Mouse (Mus musculus) midbrain, embryonic 16.5 days (tissue): ENCODE results near the gene Slamf9. TPM values are rescaled to one million over a fixed set of nuclear protein-coding genes. Genes with fewer than 3 reads are reported as not detected.

Source experiments
- ATAC-seq: fragments of 200-750 bp; cut with Nextera tagmentation; 2 replicates; pipeline ENCODE4 v1.8.0; 2017; ENCODE audit warnings: moderate TSS enrichment
- H3K27ac ChIP-seq: fragments of 300-500 bp; sonication (generic); 2 replicates; pipeline ENCODE4 v1.5.1; 2014; ENCODE audit warnings: mild to moderate bottlenecking, low read length, mixed read lengths
- H3K27me3 ChIP-seq: fragments of 300-500 bp; sonication (generic); 2 replicates; pipeline ENCODE4 v1.6.1; 2014; ENCODE audit warnings: low read depth, low read length, mixed read lengths; ENCODE audit not compliant: control insufficient read depth, insufficient read depth
- H3K36me3 ChIP-seq: fragments of 300-500 bp; sonication (generic); 2 replicates; pipeline ENCODE4 v1.6.1; 2014; ENCODE audit warnings: mild to moderate bottlenecking, low read length, moderate library complexity, mixed read lengths; ENCODE audit not compliant: control insufficient read depth, insufficient read depth
- H3K4me1 ChIP-seq: fragments of 300-500 bp; sonication (generic); 2 replicates; pipeline ENCODE4 v1.6.1; 2014; ENCODE audit warnings: mild to moderate bottlenecking, low read length, mixed read lengths; ENCODE audit not compliant: control insufficient read depth, insufficient read depth
- H3K4me2 ChIP-seq: fragments of 300-500 bp; sonication (generic); 2 replicates; pipeline ENCODE4 v1.6.1; 2014; ENCODE audit warnings: mild to moderate bottlenecking, low read length, mixed read lengths
- H3K4me3 ChIP-seq: fragments of 300-500 bp; sonication (generic); 2 replicates; pipeline ENCODE4 v1.5.1; 2014; ENCODE audit warnings: low read depth, mild to moderate bottlenecking, low read length, moderate library complexity, mixed read lengths
- H3K9ac ChIP-seq: fragments of 300-500 bp; sonication (generic); 2 replicates; pipeline ENCODE4 v1.6.1; 2014; ENCODE audit warnings: low read depth, low read length, mixed read lengths
- H3K9me3 ChIP-seq: fragments of 300-500 bp; sonication (generic); replicated peaks from 2 replicates; pipeline ENCODE4 v1.6.1; 2014; ENCODE audit warnings: mild to moderate bottlenecking, low read length, mixed read lengths; ENCODE audit not compliant: control insufficient read depth, poor library complexity, severe bottlenecking
- WGBS: fragments of 180-500 bp; shearing (Covaris S2); extraction: QIAGEN DNeasy Blood & Tissue Kit; methylation state at CpG from one replicate; pipeline ENCODE4 v1.1.7; 2014; 5-methylcytosine and 5-hydroxymethylcytosine counted together
- polyA plus RNA-seq: library from polyadenylated mRNA; unstranded; fragments of >200 nt; fragmentation: Nextera tagmentation; extraction: Ambion mirVana; gene quantifications from 2 replicates; pipeline ENCODE4 v1.2.1, GENCODE M21; 2015

Slamf9 gene
- polyA plus RNA-seq, 1 experiment from 2014 or later: 0.23 TPM

- peaks cover 49% of the 10 kb centered on the region for H3K4me1 ChIP-seq
- no peaks in the 10 kb centered on the region for H3K27me3 ChIP-seq
- H3K9me3 ChIP-seq: no peaks in the 10 kb centered on the region
- H3K4me2 ChIP-seq: peak overlapping the region; percentile 80
- WGBS: 11% methylated on average over 4 of the region's 4 CpGs
- H3K4me3 ChIP-seq: peak overlapping the region; percentile 64
- ATAC-seq: peak; percentile 10; the same call in 1 of the 2 replicates
- H3K9ac ChIP-seq: peak overlapping the region; percentile 71
- no peaks in the 10 kb centered on the region for H3K36me3 ChIP-seq
- peak overlapping the region; percentile 74 for H3K27ac ChIP-seq
Measured at GRCm38 (mm10) chr1:172483361-172483660, 8.2 kb downstream of the Slamf9 start.

- H3K9ac ChIP-seq: peak overlapping the region; percentile 71
- no peaks in the 10 kb centered on the region for H3K27me3 ChIP-seq
- no peaks in the 10 kb centered on the region for H3K36me3 ChIP-seq
- peak overlapping the region; percentile 64 for H3K4me3 ChIP-seq
- ATAC-seq: no peak
- H3K9me3 ChIP-seq: no peaks in the 10 kb centered on the region
- H3K4me1 ChIP-seq: peaks cover 53% of the 10 kb centered on the region
- peak overlapping the region; percentile 80 for H3K4me2 ChIP-seq
- H3K27ac ChIP-seq: no peak overlapping the region
- WGBS: 23% methylated on average over 11 of the region's 11 CpGs
Measured at GRCm38 (mm10) chr1:172484236-172484635, 9.1 kb downstream of the Slamf9 start.

- Histone ChIP-seq H3K27ac (no peak overlapping the region), H3K9ac (peak overlapping the region; percentile 71), H3K36me3 (no peaks in the 10 kb centered on the region), H3K9me3 (no peaks in the 10 kb centered on the region), H3K4me1 (peaks cover 53% of the 10 kb centered on the region), H3K27me3 (no peaks in the 10 kb centered on the region), H3K4me3 (peak overlapping the region; percentile 64), H3K4me2 (peak overlapping the region; percentile 80)
- 42% methylated on average over 13 of the region's 13 CpGs for WGBS
- ATAC-seq: no peak
Measured at GRCm38 (mm10) chr1:172484671-172485070, 9.5 kb downstream of the Slamf9 start.

- no peak for ATAC-seq
- Histone ChIP-seq H3K36me3 (no peaks in the 10 kb centered on the region), H3K4me3 (peak overlapping the region; percentile 22), H3K4me1 (peaks cover 55% of the 10 kb centered on the region), H3K4me2 (peak overlapping the region; percentile 80), H3K9me3 (no peaks in the 10 kb centered on the region), H3K9ac (peak overlapping the region; percentile 33), H3K27ac (no peak overlapping the region), H3K27me3 (no peaks in the 10 kb centered on the region)
- 6% methylated on average over 6 of the region's 6 CpGs for WGBS
Measured at GRCm38 (mm10) chr1:172485821-172486220, 10.7 kb downstream of the Slamf9 start.

- no peaks in the 10 kb centered on the region for H3K36me3 ChIP-seq
- ATAC-seq: no peak
- no peak overlapping the region for H3K27ac ChIP-seq
- H3K4me1 ChIP-seq: peaks cover 52% of the 10 kb centered on the region
- H3K9ac ChIP-seq: peak overlapping the region; percentile 33
- no peaks in the 10 kb centered on the region for H3K27me3 ChIP-seq
- peak overlapping the region; percentile 22 for H3K4me3 ChIP-seq
- peak overlapping the region; percentile 80 for H3K4me2 ChIP-seq
- 5% methylated on average over 4 of the region's 4 CpGs for WGBS
- no peaks in the 10 kb centered on the region for H3K9me3 ChIP-seq
Measured at GRCm38 (mm10) chr1:172486236-172486635, 11.1 kb downstream of the Slamf9 start.

GRCm38 (mm10) chr1:172486651-172487050 lies 11.5 kb downstream of the Slamf9 start:
- Histone ChIP-seq H3K4me3 (peak overlapping the region; percentile 22), H3K27me3 (no peaks in the 10 kb centered on the region), H3K9ac (peak overlapping the region; percentile 33), H3K4me1 (peaks cover 50% of the 10 kb centered on the region), H3K4me2 (peak overlapping the region; percentile 80), H3K9me3 (no peaks in the 10 kb centered on the region), H3K27ac (no peak overlapping the region), H3K36me3 (no peaks in the 10 kb centered on the region)
- ATAC-seq: no peak
- 22% methylated on average over 5 of the region's 5 CpGs for WGBS

- WGBS: 73% methylated on average over 4 of the region's 4 CpGs
- Histone ChIP-seq H3K4me1 (peaks cover 50% of the 10 kb centered on the region), H3K36me3 (no peaks in the 10 kb centered on the region), H3K9ac (no peak overlapping the region), H3K27me3 (no peaks in the 10 kb centered on the region), H3K4me2 (no peak overlapping the region), H3K9me3 (no peaks in the 10 kb centered on the region), H3K4me3 (no peak overlapping the region), H3K27ac (no peak overlapping the region)
- no peak for ATAC-seq
Measured at GRCm38 (mm10) chr1:172487859-172488258, 12.7 kb downstream of the Slamf9 start.

GRCm38 (mm10) chr1:172488831-172489230 lies 13.7 kb downstream of the Slamf9 start:
- ATAC-seq: no peak
- Histone ChIP-seq H3K9me3 (no peaks in the 10 kb centered on the region), H3K27me3 (no peaks in the 10 kb centered on the region), H3K4me1 (peaks cover 43% of the 10 kb centered on the region), H3K4me2 (no peak overlapping the region), H3K27ac (no peak overlapping the region), H3K9ac (no peak overlapping the region), H3K4me3 (no peak overlapping the region), H3K36me3 (no peaks in the 10 kb centered on the region)
- WGBS: 78% methylated on average over 7 of the region's 7 CpGs

- H3K4me1 ChIP-seq: peaks cover 34% of the 10 kb centered on the region
- no peak overlapping the region; the same call in 1 of the 2 replicates for H3K4me2 ChIP-seq
- WGBS: 59% methylated on average over 12 of the region's 12 CpGs
- H3K27me3 ChIP-seq: no peaks in the 10 kb centered on the region
- 0 out of 2 replicates have a peak, but pooled peaks cover 2% of the 10 kb centered on the region for H3K36me3 ChIP-seq
- H3K9ac ChIP-seq: no peak overlapping the region
- no peak overlapping the region for H3K4me3 ChIP-seq
- no peak overlapping the region for H3K27ac ChIP-seq
- H3K9me3 ChIP-seq: no peaks in the 10 kb centered on the region
- peak; percentile 29 for ATAC-seq
Measured at GRCm38 (mm10) chr1:172489585-172490250, 14.6 kb downstream of the Slamf9 start.
